Mouse (Mus musculus) right cerebral cortex, postnatal 4 days (tissue): ENCODE data around the gene Igf2bp3.
A peak's percentile ranks its signal among the peaks of the same experiment; 100 is the strongest.

ENCODE experiments used
- DNase-seq: peaks from one replicate; pipeline ENCODE4 v3.0.0-alpha.2; 2022

The Igf2bp3 gene

GRCm38 (mm10) chr6:49056009-49056408 lies 158.7 kb downstream of the Igf2bp3 start:
- no peak for DNase-seq

- DNase-seq, result no peak
Measured at GRCm38 (mm10) chr6:49055256-49055733, 159.5 kb downstream of the Igf2bp3 start.

GRCm38 (mm10) chr6:49052191-49052590 lies 162.6 kb downstream of the Igf2bp3 start:
- DNase-seq, result no peak

- DNase-seq, result no peak
Measured at GRCm38 (mm10) chr6:49050677-49051410, 163.9 kb downstream of the Igf2bp3 start.

- DNase-seq, result no peak
Measured at GRCm38 (mm10) chr6:49048395-49048794, 166.4 kb downstream of the Igf2bp3 start.

- no peak for DNase-seq
Measured at GRCm38 (mm10) chr6:49047848-49048247, 166.9 kb downstream of the Igf2bp3 start.

- DNase-seq, result no peak
Measured at GRCm38 (mm10) chr6:49046976-49047375, 167.8 kb downstream of the Igf2bp3 start.

- no peak for DNase-seq
Measured at GRCm38 (mm10) chr6:49046502-49046901, 168.3 kb downstream of the Igf2bp3 start.

- DNase-seq, result peak; percentile 79
Measured at GRCm38 (mm10) chr6:49039470-49040180, 175.1 kb downstream of the Igf2bp3 start.

GRCm38 (mm10) chr6:49037268-49037662 lies 177.5 kb downstream of the Igf2bp3 start:
- DNase-seq, result no peak

- no peak for DNase-seq
Measured at GRCm38 (mm10) chr6:49036275-49037267, 178.2 kb downstream of the Igf2bp3 start, which contains the start of gene Gpnmb. Gene Gpnmb (plus strand): TSS chr6:49036546.
